Mouse (Mus musculus): ENCODE measurements around the gene Lmo3. TPM values are rescaled to one million over a fixed set of nuclear protein-coding genes. Genes with fewer than 3 reads are reported as not detected.

Gene Lmo3
- polyA plus RNA-seq, 1 experiment, result 0.51 TPM

- no peak for DNase-seq (ENCODE audit: low read depth, low spot score)
- WGBS, result 28% methylated on average over 3 of the region's 3 CpGs
Observed at GRCm38 (mm10) chr6:138325744-138326400, 255.9 kb downstream of the Lmo3 start.

GRCm38 (mm10) chr6:138325145-138325544, 256.6 kb downstream of the Lmo3 start:
- WGBS, result 37% methylated on average over 3 of the region's 3 CpGs

GRCm38 (mm10) chr6:138323325-138323724, 258.4 kb downstream of the Lmo3 start:
- DNase-seq (ENCODE audit: low read depth, low spot score), result no peak
- WGBS, result 94% methylated on average over 14 of the region's 14 CpGs

More at GRCm38 (mm10) chr6:138325145-138325544, 256.6 kb downstream of the Lmo3 start:
- no peak for DNase-seq (ENCODE audit: low read depth, low spot score)

- 54% methylated on average over 8 of the region's 8 CpGs for WGBS
- DNase-seq (ENCODE audit: low read depth, low spot score), result no peak
Observed at GRCm38 (mm10) chr6:138320190-138320737, 261.5 kb downstream of the Lmo3 start.

Other genes starting within 250 kb of the Lmo3 start
- not detected in 2 replicates for gene Igbp1b, start 76.6 kb upstream of the Lmo3 start, polyA plus RNA-seq (2012; rRNA removed)